Mouse (Mus musculus) testis, postnatal 10 days (tissue): ENCODE measurements around the gene Samd1.
"Not testable (repeated sequence)": the region's sequence is repeated elsewhere in the genome, so short reads cannot be mapped to it uniquely, and the experiment has no call there.

Experiments
- DNase-seq: peaks from one replicate; pipeline ENCODE4 v3.0.0; 2021; ENCODE audit warnings: low spot score

The Samd1 gene

GRCm38 (mm10) chr8:83983222-83983621, 14.2 kb upstream of the Samd1 start:
- DNase-seq: not testable (repeated sequence)

- DNase-seq: no peak
These were observed 8.2 kb upstream of the Samd1 start for GRCm38 (mm10) chr8:83989243-83989642.

GRCm38 (mm10) chr8:83990170-83990569, 7.3 kb upstream of the Samd1 start:
- DNase-seq: no peak

GRCm38 (mm10) chr8:83992488-83992887, 5.0 kb upstream of the Samd1 start:
- DNase-seq: no peak

GRCm38 (mm10) chr8:83994030-83994429, 3.4 kb upstream of the Samd1 start:
- DNase-seq: no peak

GRCm38 (mm10) chr8:83995973-83996372, 1.5 kb upstream of the Samd1 start:
- peak; percentile 58 for DNase-seq

- DNase-seq: peak; percentile 94
These were observed 636 bp upstream of the Samd1 start for GRCm38 (mm10) chr8:83996567-83997505.

- DNase-seq: peak; percentile 71
These were observed 972 bp downstream of the Samd1 start for GRCm38 (mm10) chr8:83998231-83999056.

- DNase-seq: no peak
These were observed 1.7 kb downstream of the Samd1 start for GRCm38 (mm10) chr8:83999057-83999705.

GRCm38 (mm10) chr8:83999825-84000224, 2.4 kb downstream of the Samd1 start:
- no peak for DNase-seq

GRCm38 (mm10) chr8:84001281-84002000, 4.0 kb downstream of the Samd1 start, which contains the start of gene 1700067K01Rik:
1700067K01Rik (plus strand) TSS chr8:84001502.
- DNase-seq: no peak

GRCm38 (mm10) chr8:84002957-84003611, 5.6 kb downstream of the Samd1 start:
- DNase-seq: peak; percentile 50

- DNase-seq: no peak
These were observed 6.3 kb downstream of the Samd1 start for GRCm38 (mm10) chr8:84003612-84004246.

GRCm38 (mm10) chr8:84004533-84005201, 7.2 kb downstream of the Samd1 start:
- DNase-seq: peak; percentile 95

GRCm38 (mm10) chr8:84005502-84005901, 8.0 kb downstream of the Samd1 start:
- DNase-seq: not testable (repeated sequence)

- no peak for DNase-seq
These were observed 10.9 kb downstream of the Samd1 start for GRCm38 (mm10) chr8:84008362-84008761.

GRCm38 (mm10) chr8:84009876-84010275, 12.4 kb downstream of the Samd1 start:
- DNase-seq: peak; percentile 93

- DNase-seq: peak; percentile 88
These were observed 13.4 kb downstream of the Samd1 start for GRCm38 (mm10) chr8:84010625-84011611.
